Comparison of ENCODE assay signal across 1 mouse cellular context in the genomic region with DNA sequence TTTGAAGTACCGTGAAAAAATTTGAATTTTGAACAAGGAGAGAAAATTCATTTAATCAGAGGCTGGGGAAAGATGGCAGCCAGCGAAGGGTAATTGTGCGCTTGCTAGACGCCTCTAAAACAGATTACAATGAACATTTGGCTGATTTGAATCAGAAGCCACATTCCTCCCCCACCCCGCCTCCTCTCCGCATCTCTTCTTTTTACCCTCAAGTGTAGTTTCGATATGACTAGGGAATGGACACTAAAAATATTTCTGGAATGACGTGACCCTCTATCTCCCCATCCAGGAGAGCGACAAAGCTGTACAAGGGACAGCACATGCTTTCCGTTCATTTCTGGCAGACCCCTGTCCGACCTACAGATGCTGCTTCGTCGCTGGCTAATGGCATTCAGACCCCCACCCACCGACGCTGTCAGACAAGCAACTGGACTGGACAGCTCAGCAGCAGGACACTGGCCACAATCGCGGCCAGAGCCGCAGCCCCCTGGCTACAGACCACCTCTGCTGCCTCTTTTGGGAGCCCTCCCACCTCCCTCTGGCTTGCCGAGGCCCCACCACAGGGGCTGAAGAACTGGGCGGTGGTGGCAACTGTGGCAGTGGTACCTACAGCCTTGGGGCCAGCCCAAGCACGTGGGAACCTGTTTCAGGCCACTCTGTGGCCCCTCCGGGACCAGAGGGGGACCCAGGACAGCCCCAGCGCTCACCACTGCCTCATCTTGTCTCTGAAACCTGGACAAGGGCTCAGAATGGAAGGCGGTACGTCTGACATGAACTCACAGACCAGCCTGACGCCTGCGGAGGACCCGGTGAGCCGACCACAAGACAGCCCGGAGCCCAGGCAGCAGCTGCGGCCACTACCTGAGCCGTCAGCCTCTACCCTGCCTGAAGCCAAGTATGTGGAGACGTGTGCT.
A peak's percentile ranks its signal among the peaks of the same experiment; 100 is the strongest.
TF ChIP-seq lines count a peak whose summit lies in the region.

A gene (plus strand): TSS at position 321 of the 914 bp plus-strand sequence.

TF ChIP-seq in CH12.LX, 34 proteins besides CTCF, POLR2A, EP300 and RAD21 (continued from another document):
- TF ChIP-seq USF1 (IDR thresholded peaks at IDR 0.05; ENCODE audit: low read depth, low read length), result no peak
- TF ChIP-seq BHLHE40 (IDR thresholded peaks at IDR 0.05; ENCODE audit: low read depth, low read length), result peak; percentile 74
- TF ChIP-seq KAT2A (IDR thresholded peaks at IDR 0.05; ENCODE audit: insufficient replicate concordance, low read length), result no peak
- TF ChIP-seq MXI1 (IDR thresholded peaks at IDR 0.05; ENCODE audit: low read depth, low read length), result peak; percentile 80; the same call in 1 of the 2 replicates
- peak; percentile 19; the same call in 1 of the 2 replicates for TF ChIP-seq NELFE (IDR thresholded peaks at IDR 0.05; ENCODE audit: low read depth, low read length)
- TF ChIP-seq TBP (conservative IDR thresholded peaks at IDR 0.05; ENCODE audit: low read depth, low read length), result peak; percentile 27; the same call in 1 of the 2 replicates
- peak; percentile 43; the same call in 1 of the 2 replicates for TF ChIP-seq RCOR1 (conservative IDR thresholded peaks at IDR 0.05; ENCODE audit: low read depth, low read length)
- peak; percentile 57; the same call in 1 of the 2 replicates for TF ChIP-seq TCF12 (IDR thresholded peaks at IDR 0.05; ENCODE audit: low read depth, low read length)
- no peak for TF ChIP-seq NRF1 (IDR thresholded peaks at IDR 0.05; ENCODE audit: low read depth, low read length)
- TF ChIP-seq ZMIZ1 (IDR thresholded peaks at IDR 0.05; ENCODE audit: low read depth, low read length), result no peak; the same call in 1 of the 2 replicates
- peak; percentile 99 for TF ChIP-seq IRF4 (IDR thresholded peaks at IDR 0.05; ENCODE audit: low read depth, low read length)
- peak; percentile 83 for TF ChIP-seq CHD2 (IDR thresholded peaks at IDR 0.05; ENCODE audit: low read length)
- no peak for TF ChIP-seq ZNF384 (IDR thresholded peaks at IDR 0.05; ENCODE audit: low read depth, low read length)
- TF ChIP-seq GABPA (IDR thresholded peaks at IDR 0.05; ENCODE audit: insufficient replicate concordance, low read depth, low read length), result no peak
- TF ChIP-seq MYC (IDR thresholded peaks at IDR 0.05; ENCODE audit: low read depth, low read length), result peak; percentile 81
- TF ChIP-seq UBTF (IDR thresholded peaks at IDR 0.05; ENCODE audit: low read depth, low read length), result peak; percentile 95
- 0 out of 2 replicates have a peak, but pooled peaks have one; percentile 21 for TF ChIP-seq USF2 (conservative IDR thresholded peaks at IDR 0.05; ENCODE audit: low read depth, low read length)
TF ChIP-seq in CH12.LX: peak in this region for 21.
